Mouse (Mus musculus) granulocyte monocyte progenitor cell, adult 5-6 weeks (primary cell): ENCODE measurements around the gene Ppp1r36. TPM values are rescaled to one million over a fixed set of nuclear protein-coding genes. Genes with fewer than 3 reads are reported as not detected.

Experiments used
- ATAC-seq: replicated peaks from 2 replicates; pipeline ENCODE4 v1.8.0; 2016; ENCODE audit warnings: mild to moderate bottlenecking, moderate TSS enrichment, inconsistent platforms; ENCODE audit not compliant: poor library complexity, severe bottlenecking
- total RNA-seq, 2 experiments: library from RNA; stranded (forward) in 1 of 2; stranded (reverse) in 1 of 2; fragments of 200-712, 200-1000 nt in 1 of 2; fragments of >200 nt in 1 of 2; fragmentation: Nextera tagmentation in 1 of 2; gene quantifications; 2 replicates each; pipeline ENCODE4 v1.2.3; 2014 to 2017

The Ppp1r36 gene
- total RNA-seq, 2 experiments from 2014 or later = not detected

- ATAC-seq = no peak
Measured at GRCm38 (mm10) chr12:76391595-76392271, 25.6 kb upstream of the Ppp1r36 start.

- 0 out of 2 replicates have a peak, but pooled peaks have one; percentile 7 for ATAC-seq
Measured at GRCm38 (mm10) chr12:76392979-76393378, 24.4 kb upstream of the Ppp1r36 start.

DNA sequence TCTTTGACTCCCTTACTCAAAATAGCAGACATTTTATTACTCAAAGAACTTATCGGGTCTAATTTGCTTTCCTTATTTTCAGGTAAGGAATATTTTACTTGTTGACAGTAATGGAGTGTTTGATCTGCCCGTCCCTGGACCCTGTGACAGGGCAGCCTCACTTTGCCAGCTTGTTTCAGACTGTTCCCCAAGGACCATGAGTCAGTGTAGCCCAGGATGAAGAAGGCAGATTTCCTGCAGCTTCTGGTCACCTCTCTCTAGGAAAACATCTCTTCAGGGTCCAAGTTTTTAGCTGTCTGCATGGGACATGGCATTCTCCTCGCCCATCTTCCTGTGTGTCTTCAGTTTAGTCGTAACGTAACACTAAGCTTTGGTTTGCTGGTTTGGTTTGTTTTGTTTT, 20.1 kb upstream of the Ppp1r36 start:
- no peak for ATAC-seq

- no peak for ATAC-seq
Measured at GRCm38 (mm10) chr12:76401674-76402073, 15.7 kb upstream of the Ppp1r36 start.

DNA sequence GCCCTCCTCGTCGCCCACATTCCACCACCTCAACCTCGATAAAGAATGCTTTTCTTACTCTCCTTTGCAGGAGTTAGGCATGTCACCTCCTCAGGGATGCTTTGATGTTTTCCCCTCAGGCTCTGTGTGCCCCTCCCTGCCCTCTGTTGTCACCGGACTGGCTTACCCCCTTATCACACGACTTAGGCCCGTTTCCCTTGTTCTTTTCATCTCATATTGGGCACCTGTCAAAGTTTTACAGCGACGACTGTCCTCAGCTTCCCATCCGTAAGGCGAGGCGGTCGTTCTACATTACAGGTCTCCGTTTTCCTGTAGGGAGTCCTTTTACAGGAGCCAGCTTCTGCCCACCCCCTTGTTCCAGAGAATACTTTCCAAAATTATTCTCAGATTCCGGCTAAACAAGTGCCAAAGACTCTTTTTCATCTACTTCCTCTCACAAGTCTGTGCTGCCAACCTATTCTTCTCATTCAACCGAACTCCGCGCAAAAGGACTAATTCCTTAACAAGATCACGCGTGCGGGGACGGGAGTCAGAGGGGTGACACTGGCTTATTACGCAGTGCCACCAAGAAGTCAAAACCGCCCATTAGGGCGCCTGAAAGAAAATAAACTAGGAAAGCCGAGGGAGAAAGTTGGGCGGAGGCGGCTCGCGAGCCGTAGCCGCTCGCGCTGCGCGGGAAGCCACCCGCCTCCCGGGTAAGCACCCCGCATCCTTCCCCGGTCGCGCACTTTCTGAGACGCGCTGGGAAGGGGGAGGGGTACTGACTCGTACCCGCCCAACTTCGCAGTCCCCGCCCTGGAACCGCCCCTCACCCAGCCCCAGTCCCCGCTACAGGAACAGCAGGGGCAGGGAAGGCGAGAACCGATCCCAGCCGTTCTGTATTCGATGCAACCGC, 14.1 kb upstream of the Ppp1r36 start:
- ATAC-seq = peak; percentile 51

GRCm38 (mm10) chr12:76403886-76404537, 13.3 kb upstream of the Ppp1r36 start, which contains the start of gene Hspa2:
TSS of gene Hspa2 (plus strand) at chr12:76404176.
- peak; percentile 86 for ATAC-seq

- no peak for ATAC-seq
Measured at GRCm38 (mm10) chr12:76404836-76405182, 12.5 kb upstream of the Ppp1r36 start.

DNA sequence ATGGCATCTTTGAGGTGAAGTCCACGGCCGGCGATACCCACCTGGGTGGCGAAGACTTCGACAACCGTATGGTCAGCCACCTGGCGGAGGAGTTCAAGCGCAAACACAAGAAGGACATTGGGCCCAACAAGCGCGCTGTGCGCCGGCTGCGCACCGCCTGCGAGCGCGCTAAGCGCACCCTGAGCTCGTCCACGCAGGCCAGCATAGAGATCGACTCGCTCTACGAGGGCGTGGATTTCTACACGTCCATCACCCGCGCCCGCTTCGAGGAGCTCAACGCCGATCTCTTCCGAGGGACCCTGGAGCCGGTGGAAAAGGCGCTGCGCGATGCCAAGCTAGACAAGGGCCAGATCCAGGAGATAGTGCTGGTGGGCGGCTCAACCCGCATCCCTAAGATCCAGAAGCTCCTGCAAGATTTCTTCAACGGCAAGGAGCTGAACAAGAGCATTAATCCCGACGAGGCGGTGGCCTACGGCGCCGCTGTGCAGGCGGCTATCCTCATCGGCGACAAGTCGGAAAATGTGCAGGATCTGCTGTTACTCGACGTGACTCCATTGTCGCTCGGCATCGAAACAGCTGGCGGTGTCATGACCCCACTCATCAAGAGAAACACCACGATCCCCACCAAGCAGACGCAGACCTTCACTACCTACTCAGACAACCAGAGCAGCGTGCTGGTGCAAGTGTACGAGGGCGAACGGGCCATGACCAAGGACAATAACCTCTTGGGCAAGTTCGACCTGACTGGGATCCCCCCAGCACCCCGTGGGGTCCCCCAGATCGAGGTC, 12.0 kb upstream of the Ppp1r36 start:
- ATAC-seq = no peak

DNA sequence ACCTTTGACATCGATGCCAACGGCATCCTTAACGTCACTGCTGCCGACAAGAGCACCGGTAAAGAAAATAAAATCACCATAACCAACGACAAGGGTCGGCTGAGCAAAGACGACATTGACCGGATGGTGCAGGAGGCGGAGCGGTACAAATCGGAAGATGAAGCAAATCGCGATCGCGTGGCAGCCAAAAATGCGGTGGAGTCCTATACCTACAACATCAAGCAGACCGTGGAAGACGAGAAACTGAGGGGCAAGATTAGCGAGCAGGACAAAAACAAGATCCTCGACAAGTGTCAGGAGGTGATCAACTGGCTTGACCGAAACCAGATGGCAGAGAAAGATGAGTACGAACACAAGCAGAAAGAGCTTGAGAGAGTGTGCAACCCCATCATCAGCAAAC, 11.4 kb upstream of the Ppp1r36 start:
- ATAC-seq = no peak

DNA sequence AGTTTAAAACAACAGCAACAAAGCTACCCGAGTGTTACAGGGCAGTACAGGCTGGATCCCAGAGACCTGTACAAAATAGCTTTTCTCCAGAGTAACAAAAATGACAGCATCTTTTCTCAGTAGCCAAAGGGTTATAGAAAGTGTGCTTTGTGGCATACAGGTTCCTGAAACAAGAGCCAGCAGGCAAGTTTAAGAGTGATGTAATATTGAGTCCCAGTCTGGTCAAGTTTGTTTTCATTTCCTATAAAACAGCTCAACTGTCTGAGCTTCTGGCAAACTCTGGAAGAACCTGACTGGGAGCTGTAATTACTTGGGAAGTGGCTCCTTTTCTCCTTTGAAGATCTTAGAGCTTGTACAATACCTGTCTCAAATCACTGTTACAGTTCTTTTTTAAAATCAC, 10.2 kb upstream of the Ppp1r36 start:
- 0 out of 2 replicates have a peak, but pooled peaks have one; percentile 9 for ATAC-seq

GRCm38 (mm10) chr12:76409166-76409565, 8.2 kb upstream of the Ppp1r36 start:
- ATAC-seq = no peak

DNA sequence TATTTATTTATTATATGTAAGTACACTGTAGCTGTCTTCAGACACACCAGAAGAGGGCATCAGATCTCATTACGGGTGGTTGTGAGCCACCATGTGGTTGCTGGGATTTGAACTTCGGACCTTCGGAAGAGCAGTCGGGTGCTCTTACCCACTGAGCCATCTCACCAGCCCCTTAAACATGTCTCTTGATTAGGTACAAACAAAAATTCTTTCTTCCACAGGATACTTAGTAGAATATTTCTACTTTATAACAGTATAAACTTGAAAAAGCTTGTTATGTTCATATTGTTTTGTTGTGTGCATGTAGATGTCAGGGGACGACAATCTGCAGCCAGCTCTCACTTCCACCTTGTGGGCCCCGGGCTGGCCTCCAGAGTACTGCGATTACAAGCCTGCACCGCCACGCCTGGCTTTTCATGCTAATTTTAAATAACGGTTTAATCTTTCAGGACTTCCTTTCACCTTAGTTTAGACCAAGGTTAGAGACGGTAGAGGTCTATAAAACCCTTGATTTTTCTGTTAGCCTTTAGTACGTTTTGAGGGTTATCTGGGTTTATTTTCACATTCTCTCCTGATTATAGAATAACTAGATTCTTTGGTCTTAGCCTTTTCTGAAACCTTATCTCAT, 1.8 kb upstream of the Ppp1r36 start:
- ATAC-seq = peak; percentile 50

DNA sequence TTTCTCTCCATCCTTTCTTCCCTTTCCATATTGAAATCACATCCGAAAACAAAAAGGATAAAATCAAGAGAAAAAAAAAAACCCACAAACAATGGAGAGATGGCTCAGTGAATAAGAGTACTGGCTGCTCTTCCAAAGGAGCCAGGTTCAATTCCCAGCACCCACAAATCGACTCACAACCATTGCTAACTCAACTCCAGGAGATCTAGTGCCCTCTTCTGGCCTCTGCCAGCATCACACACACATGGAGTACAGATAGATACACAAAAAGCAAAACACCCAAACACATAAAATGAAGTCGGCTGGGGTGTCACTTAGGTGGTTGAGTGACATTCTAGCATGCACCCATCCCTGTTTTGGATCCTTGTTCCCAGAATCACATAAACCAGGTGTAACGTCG, 1.0 kb downstream of the Ppp1r36 start:
- ATAC-seq = no peak

DNA sequence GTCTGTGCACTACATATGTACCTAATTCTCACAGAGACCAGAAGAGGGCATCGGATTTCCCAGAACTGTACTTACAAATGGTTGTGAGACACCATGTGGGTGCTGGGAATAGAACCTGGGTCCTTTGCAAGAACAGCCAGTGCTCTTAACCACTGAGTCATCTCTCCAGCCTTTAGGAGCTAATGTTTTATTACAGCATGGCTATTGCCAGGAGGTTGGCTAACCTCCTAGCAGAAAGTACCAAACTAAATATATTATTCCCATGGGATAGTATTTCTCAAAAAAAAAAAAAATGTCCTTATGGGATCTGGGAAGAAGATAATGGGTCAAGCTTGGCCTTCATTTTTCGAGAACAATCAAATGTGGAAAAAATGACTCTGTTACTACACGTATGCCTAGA, 7.9 kb downstream of the Ppp1r36 start:
- ATAC-seq = no peak

GRCm38 (mm10) chr12:76427546-76427945, 10.2 kb downstream of the Ppp1r36 start:
- no peak for ATAC-seq

DNA sequence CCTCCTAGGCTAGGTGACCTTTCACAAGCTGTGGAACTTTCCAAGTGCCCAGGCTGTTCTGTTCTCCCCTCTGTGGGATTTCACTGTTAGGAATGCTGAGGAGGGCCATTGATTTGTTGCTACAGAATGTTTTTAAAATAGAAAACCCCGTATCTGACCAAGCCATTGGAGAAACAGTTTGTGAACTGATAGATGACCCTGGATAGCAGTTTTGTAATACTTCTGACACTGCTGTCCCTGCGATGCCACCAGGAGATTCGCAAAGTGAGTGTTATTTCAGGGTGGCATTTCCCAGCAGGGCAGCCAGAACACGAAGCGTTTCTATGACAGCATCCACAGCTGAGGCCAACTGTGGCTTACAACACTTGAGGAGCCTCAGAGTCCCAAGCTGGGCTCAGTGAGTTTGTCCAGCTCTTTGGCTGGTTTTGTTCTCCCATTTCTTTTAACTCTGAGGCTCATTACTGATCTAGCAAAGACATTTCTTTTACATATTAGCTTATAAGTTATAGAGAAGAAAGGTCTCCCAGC, 13.6 kb downstream of the Ppp1r36 start:
- ATAC-seq = no peak

DNA sequence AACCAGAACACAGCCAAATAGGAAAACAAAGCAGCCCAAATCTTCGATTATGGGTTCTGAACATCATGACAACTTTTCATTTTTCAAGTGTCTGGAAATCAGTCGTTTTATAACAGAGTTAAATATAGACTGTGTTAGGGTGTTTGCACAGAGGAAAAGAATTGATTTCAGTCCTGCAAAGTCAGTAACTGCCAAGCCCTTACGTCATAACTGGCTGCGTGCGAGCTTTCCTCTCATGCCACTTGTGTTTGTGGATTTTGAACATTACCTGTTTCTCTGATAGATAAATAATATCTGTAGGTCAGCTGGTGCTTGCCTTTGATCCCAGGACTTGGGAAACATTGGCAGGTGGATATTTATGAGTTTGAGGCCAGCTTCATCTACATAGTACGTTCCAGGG, 14.1 kb downstream of the Ppp1r36 start:
- no peak for ATAC-seq

GRCm38 (mm10) chr12:76434111-76434510, 16.8 kb downstream of the Ppp1r36 start:
- no peak for ATAC-seq

- ATAC-seq = peak; percentile 40
Measured at GRCm38 (mm10) chr12:76435084-76435483, 17.7 kb downstream of the Ppp1r36 start.

DNA sequence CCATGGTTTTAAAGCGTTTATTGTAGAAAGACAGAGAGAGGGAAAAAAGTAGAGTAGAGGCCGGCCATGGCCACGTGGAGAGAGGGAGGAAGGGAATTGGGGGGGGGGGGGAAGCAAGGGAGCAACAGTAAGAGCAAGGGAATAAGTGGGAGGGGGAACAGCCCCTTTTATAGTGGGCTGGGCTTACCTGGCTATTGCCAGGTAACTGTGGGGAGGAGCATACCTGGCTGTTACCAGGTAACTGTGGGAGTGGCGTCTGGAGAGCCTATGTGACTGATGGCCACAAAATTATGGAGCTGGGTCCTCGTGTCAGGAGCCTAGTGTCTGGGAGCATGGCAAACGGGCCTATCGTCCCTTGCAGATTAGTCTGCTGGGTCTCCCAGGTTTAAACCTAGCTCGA, 18.2 kb downstream of the Ppp1r36 start:
- ATAC-seq = no peak
